Mouse (Mus musculus): Measurements from ENCODE around the gene Faap24. TPM values are rescaled to one million over a fixed set of nuclear protein-coding genes. Genes with fewer than 3 reads are reported as not detected.

Faap24 gene
- polyA plus RNA-seq, 1 experiment from 2014 or later: 23.6 TPM

DNA sequence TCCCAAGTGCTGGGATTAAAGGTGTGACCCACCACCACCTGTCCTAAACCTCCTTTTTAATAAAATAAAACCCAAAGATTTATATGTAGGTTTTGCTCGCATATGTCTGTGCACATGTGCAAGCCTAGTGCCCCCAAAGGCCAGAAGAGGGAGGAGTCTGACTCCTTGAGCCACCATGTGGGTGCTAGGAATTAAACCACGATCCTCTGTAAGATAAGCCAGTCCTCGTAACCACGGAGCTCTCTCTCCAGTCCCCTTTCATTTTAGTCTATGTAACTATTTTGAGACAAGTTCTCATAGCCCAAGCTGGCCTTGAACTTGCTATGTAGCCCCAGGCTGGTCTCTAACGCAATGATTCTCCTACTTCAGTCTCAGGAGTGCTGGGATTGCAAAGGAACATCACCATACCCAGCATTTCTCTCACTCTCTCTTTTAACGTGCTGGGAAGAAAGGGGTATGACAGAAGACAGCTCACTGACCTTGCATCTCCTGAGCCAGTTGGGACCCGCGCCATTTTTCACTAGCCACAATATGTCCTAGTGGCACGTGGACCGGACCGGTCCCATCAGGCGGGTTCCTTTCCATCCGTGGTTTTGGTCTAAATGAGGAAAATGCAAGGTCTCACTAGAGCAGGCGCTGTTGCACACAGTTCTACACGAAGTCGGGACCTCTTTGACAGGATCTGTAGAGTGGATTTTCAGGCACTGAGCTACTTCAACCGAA lies 741 bp downstream of the Faap24 start:
- DNase-seq (ENCODE audit: low spot score) (no peak), ATAC-seq (ENCODE audit: low FRiP score) (peak; percentile 8; the same call in 1 of the 2 replicates)
- H3K9me3 ChIP-seq (ENCODE audit: control insufficient read depth, low read length): no peaks in the 10 kb centered on the region
- H3K4me2 ChIP-seq (replicated peaks; ENCODE audit: low read depth, low read length): peak overlapping the region; percentile 68
- peak overlapping the region; percentile 74 for H3K4me3 ChIP-seq (ENCODE audit: low read depth, low read length)
- peaks cover 8% of the 10 kb centered on the region for H3K36me3 ChIP-seq (ENCODE audit: control insufficient read depth, insufficient read depth, low read length)
- WGBS: 17% methylated on average over 17 of the region's 17 CpGs
- H3K9ac ChIP-seq (ENCODE audit: low read depth, low read length): peak overlapping the region; percentile 66
- H3K27me3 ChIP-seq (ENCODE audit: control insufficient read depth, insufficient read depth, low read length): no peaks in the 10 kb centered on the region
- peaks cover 9% of the 10 kb centered on the region for H3K4me1 ChIP-seq (replicated peaks; ENCODE audit: control insufficient read depth, insufficient read depth, low read length)
- H3K27ac ChIP-seq (ENCODE audit: low read depth, low read length): no peak overlapping the region

DNA sequence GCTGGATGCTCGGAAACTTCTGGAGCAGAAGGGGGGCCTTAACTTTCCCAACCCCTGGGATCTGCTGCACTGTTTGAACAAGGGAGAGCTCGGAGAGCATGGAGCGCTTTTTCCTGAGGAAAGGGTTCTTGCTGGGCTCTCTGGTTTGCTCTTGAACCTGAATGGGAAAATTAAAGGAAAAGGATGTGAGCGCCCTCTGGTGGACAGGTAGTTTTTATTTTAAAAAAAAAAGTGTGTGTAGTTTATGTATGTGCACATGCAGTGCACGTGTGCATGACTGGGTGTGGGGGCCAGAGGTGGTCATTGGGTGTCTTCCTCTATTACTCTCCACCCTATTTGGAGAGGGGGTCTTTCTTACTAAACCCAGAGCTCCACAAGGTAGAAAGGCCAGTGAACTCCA lies 3.7 kb downstream of the Faap24 start:
- Histone ChIP-seq H3K4me2 (replicated peaks; ENCODE audit: low read depth, low read length) (no peak overlapping the region), H3K27ac (ENCODE audit: low read depth, low read length) (no peak overlapping the region), H3K4me1 (replicated peaks; ENCODE audit: control insufficient read depth, insufficient read depth, low read length) (peaks cover 8% of the 10 kb centered on the region), H3K9me3 (ENCODE audit: control insufficient read depth, low read length) (no peaks in the 10 kb centered on the region), H3K4me3 (ENCODE audit: low read depth, low read length) (no peak overlapping the region), H3K36me3 (ENCODE audit: control insufficient read depth, insufficient read depth, low read length) (peaks cover 4% of the 10 kb centered on the region; the same call in 1 of the 2 replicates), H3K27me3 (ENCODE audit: control insufficient read depth, insufficient read depth, low read length) (no peaks in the 10 kb centered on the region), H3K9ac (ENCODE audit: low read depth, low read length) (no peak overlapping the region)
- WGBS: 63% methylated on average over 5 of the region's 5 CpGs
- peak; percentile 37 for DNase-seq (ENCODE audit: low spot score)
- ATAC-seq (ENCODE audit: low FRiP score): no peak

DNA sequence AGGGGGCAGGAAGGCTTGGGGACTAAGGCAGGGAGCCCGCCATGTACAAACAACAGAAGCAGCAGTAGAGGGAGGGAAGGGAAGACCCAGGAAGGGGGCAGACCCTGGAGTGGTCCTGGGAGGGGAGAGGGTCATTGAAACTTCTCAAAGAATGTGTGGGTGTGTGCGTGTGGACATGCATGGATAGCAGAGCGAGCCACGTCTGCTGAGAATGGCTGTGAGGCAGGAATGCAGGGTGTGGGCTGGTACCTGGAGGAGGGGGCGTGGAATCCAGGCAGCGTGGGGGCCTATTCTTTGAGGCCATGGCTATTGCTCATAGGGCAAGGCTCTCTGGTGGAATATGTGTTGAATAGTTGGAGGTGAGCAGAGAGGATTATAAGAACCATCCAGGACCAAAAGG lies 7.9 kb downstream of the Faap24 start:
- no peaks in the 10 kb centered on the region for H3K27me3 ChIP-seq (ENCODE audit: control insufficient read depth, insufficient read depth, low read length)
- no peak overlapping the region for H3K27ac ChIP-seq (ENCODE audit: low read depth, low read length)
- ATAC-seq (ENCODE audit: low FRiP score) (no peak), DNase-seq (ENCODE audit: low spot score) (no peak)
- H3K9me3 ChIP-seq (ENCODE audit: control insufficient read depth, low read length): no peaks in the 10 kb centered on the region
- no peak overlapping the region for H3K4me3 ChIP-seq (ENCODE audit: low read depth, low read length)
- 66% methylated on average over 6 of the region's 6 CpGs for WGBS
- H3K9ac ChIP-seq (ENCODE audit: low read depth, low read length): no peak overlapping the region
- no peaks in the 10 kb centered on the region for H3K4me1 ChIP-seq (replicated peaks; ENCODE audit: control insufficient read depth, insufficient read depth, low read length)
- H3K36me3 ChIP-seq (ENCODE audit: control insufficient read depth, insufficient read depth, low read length): peaks cover 4% of the 10 kb centered on the region; the same call in 1 of the 2 replicates
- H3K4me2 ChIP-seq (replicated peaks; ENCODE audit: low read depth, low read length): no peak overlapping the region

DNA sequence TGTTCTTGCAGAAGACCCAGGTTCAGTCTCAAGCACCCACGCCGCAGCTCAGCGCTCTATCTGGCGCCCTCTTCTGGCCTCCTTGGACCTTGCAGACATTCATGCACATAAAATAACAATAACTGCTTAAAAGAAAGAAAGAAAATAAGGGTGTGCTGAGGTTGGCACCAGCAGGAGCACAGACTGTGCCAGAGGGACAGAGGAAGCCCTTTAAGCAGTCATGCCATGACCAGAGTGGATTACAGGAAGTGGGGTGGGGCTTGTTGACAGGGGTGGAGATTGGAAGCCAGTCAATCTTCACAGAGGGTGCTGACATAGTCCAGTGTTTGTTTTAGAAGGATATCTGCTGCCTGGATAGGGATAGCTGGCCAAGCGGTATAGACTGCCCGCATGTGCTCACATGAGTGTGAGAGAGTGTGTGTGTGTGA lies 10.1 kb downstream of the Faap24 start:
- Histone ChIP-seq H3K9me3 (ENCODE audit: control insufficient read depth, low read length) (no peaks in the 10 kb centered on the region), H3K27me3 (ENCODE audit: control insufficient read depth, insufficient read depth, low read length) (no peaks in the 10 kb centered on the region), H3K36me3 (ENCODE audit: control insufficient read depth, insufficient read depth, low read length) (no peaks in the 10 kb centered on the region), H3K27ac (ENCODE audit: low read depth, low read length) (no peak overlapping the region), H3K4me1 (replicated peaks; ENCODE audit: control insufficient read depth, insufficient read depth, low read length) (no peaks in the 10 kb centered on the region), H3K9ac (ENCODE audit: low read depth, low read length) (no peak overlapping the region), H3K4me3 (ENCODE audit: low read depth, low read length) (no peak overlapping the region), H3K4me2 (replicated peaks; ENCODE audit: low read depth, low read length) (no peak overlapping the region)
- ATAC-seq (ENCODE audit: low FRiP score) (no peak), DNase-seq (ENCODE audit: low spot score) (peak; percentile 36)
- 66% methylated on average over 6 of the region's 6 CpGs for WGBS

DNA sequence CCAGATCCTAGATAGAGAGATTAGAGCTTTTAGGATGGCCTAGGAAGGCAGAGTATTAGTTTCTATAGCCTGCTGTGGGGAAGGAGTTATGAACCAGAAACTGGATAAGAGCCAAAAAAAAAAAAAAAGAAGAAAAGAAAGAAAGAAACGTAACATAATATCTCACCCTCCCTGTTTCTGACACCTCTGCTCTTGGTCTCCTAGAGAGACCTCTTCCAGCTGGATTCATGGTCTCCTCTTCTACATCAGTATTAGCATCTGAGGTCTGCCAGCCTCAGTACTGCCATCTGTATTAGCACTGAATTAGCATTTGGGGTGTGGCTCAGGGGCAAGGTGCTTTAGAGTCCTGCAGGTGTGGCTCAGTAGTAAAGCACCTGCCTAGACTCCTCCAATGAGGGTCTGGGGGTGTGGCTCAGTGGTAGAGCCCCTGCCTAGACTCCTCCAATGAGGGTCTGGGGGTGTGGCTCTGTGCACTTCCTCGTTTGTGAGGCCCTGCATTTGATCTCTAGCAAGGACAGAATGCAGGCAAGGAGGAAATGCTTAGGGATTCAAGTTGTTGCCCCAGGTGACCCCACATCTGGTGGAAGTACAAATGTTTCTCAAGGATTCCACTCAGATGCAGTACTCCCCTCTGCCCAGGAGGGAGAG lies 13.8 kb downstream of the Faap24 start:
- DNase-seq (ENCODE audit: low spot score): no peak
- Histone ChIP-seq H3K4me3 (ENCODE audit: low read depth, low read length) (no peak overlapping the region), H3K9me3 (ENCODE audit: control insufficient read depth, low read length) (no peaks in the 10 kb centered on the region), H3K27ac (ENCODE audit: low read depth, low read length) (no peak overlapping the region), H3K9ac (ENCODE audit: low read depth, low read length) (no peak overlapping the region), H3K4me1 (replicated peaks; ENCODE audit: control insufficient read depth, insufficient read depth, low read length) (no peaks in the 10 kb centered on the region), H3K27me3 (ENCODE audit: control insufficient read depth, insufficient read depth, low read length) (no peaks in the 10 kb centered on the region), H3K36me3 (ENCODE audit: control insufficient read depth, insufficient read depth, low read length) (no peaks in the 10 kb centered on the region), H3K4me2 (replicated peaks; ENCODE audit: low read depth, low read length) (no peak overlapping the region)
- WGBS: 62% methylated on average over 2 of the region's 2 CpGs
- ATAC-seq (ENCODE audit: low FRiP score): no peak

DNA sequence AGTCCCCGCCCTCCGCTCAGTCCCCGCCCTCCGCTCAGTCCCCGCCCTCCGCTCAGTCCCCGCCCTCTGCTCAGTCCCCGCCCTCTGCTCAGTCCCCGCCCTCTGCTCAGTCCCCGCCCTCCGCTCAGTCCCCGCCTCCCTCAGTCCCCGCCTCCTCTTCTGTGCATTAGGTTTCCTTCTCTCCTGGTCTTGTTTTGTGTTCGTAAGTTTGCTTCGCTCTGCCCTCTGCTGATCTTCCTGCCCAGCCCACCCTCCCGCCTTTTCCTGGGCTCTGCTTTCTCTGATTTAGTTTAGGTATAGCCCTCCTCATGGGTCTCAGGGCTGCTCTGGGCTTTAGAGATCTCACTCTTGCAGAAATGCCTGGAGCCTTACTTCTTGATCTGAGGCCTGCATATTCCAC lies 14.8 kb downstream of the Faap24 start:
- no peak overlapping the region for H3K4me3 ChIP-seq (ENCODE audit: low read depth, low read length)
- H3K36me3 ChIP-seq (ENCODE audit: control insufficient read depth, insufficient read depth, low read length): no peaks in the 10 kb centered on the region
- DNase-seq (ENCODE audit: low spot score) (no peak), ATAC-seq (ENCODE audit: low FRiP score) (no peak)
- 56% methylated on average over 13 of the region's 16 CpGs for WGBS
- no peak overlapping the region for H3K27ac ChIP-seq (ENCODE audit: low read depth, low read length)
- no peaks in the 10 kb centered on the region for H3K9me3 ChIP-seq (ENCODE audit: control insufficient read depth, low read length)
- H3K4me1 ChIP-seq (replicated peaks; ENCODE audit: control insufficient read depth, insufficient read depth, low read length): no peaks in the 10 kb centered on the region
- no peaks in the 10 kb centered on the region for H3K27me3 ChIP-seq (ENCODE audit: control insufficient read depth, insufficient read depth, low read length)
- no peak overlapping the region for H3K4me2 ChIP-seq (replicated peaks; ENCODE audit: low read depth, low read length)
- no peak overlapping the region for H3K9ac ChIP-seq (ENCODE audit: low read depth, low read length)

DNA sequence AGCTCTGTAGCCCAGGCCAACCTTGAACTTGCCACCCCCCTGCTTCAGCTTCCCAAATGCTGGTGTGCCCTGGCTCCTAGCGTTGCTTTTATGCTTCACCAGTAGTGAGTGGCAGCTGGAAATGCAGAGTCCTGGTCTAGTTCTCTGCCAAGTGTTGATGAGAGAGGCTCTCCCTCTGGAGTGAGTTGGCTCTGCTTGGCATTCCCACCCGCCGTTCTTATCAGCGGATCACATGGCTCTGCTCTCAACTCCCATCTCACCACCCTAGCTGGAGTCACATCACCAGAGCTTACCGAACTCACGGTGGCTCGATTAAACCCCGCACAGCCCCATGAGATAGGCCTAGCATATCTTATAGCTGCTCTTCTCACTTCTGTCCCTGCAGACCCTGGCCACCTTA lies 16.3 kb downstream of the Faap24 start:
- no peak overlapping the region for H3K27ac ChIP-seq (ENCODE audit: low read depth, low read length)
- 88% methylated on average over 8 of the region's 8 CpGs for WGBS
- H3K9ac ChIP-seq (ENCODE audit: low read depth, low read length): no peak overlapping the region
- no peak overlapping the region for H3K4me2 ChIP-seq (replicated peaks; ENCODE audit: low read depth, low read length)
- no peaks in the 10 kb centered on the region for H3K27me3 ChIP-seq (ENCODE audit: control insufficient read depth, insufficient read depth, low read length)
- no peak overlapping the region for H3K4me3 ChIP-seq (ENCODE audit: low read depth, low read length)
- H3K4me1 ChIP-seq (replicated peaks; ENCODE audit: control insufficient read depth, insufficient read depth, low read length): no peaks in the 10 kb centered on the region
- no peaks in the 10 kb centered on the region for H3K9me3 ChIP-seq (ENCODE audit: control insufficient read depth, low read length)
- ATAC-seq (ENCODE audit: low FRiP score) (no peak), DNase-seq (ENCODE audit: low spot score) (no peak)
- no peaks in the 10 kb centered on the region for H3K36me3 ChIP-seq (ENCODE audit: control insufficient read depth, insufficient read depth, low read length)

DNA sequence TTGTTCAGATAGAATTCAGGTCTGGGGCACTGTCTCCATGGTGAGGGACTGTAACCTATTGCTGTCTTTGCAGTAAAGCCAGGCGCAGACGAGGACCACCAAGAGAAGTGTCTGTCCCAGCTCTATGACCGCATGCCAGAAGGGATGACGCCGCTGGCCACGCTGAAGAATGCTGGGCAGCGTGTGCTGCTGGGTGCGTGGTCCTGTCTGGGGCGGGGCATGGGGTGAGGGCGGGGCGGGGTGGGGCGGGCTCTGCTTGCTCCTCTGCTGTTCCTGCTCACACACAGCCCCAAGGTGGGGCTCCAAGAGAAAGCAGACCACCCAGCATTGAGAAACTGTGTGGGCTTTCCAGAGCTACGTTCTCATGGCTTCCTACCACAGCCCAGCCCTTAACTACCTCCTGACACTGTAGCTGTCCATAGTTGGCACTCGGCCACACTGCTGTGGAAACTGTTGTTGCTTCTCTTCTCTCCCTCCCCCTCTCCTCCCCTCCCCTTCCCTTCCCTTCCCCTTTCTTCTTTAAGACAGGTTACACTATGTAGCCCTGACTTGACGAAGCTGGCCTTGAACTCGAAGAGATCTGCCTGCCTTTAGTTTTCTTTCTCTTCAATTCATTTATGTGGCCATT lies 17.0 kb downstream of the Faap24 start:
- Histone ChIP-seq H3K4me1 (replicated peaks; ENCODE audit: control insufficient read depth, insufficient read depth, low read length) (no peaks in the 10 kb centered on the region), H3K36me3 (ENCODE audit: control insufficient read depth, insufficient read depth, low read length) (no peaks in the 10 kb centered on the region), H3K9ac (ENCODE audit: low read depth, low read length) (no peak overlapping the region), H3K27ac (ENCODE audit: low read depth, low read length) (no peak overlapping the region), H3K27me3 (ENCODE audit: control insufficient read depth, insufficient read depth, low read length) (no peaks in the 10 kb centered on the region), H3K4me3 (ENCODE audit: low read depth, low read length) (no peak overlapping the region), H3K4me2 (replicated peaks; ENCODE audit: low read depth, low read length) (no peak overlapping the region), H3K9me3 (ENCODE audit: control insufficient read depth, low read length) (no peaks in the 10 kb centered on the region)
- WGBS: 59% methylated on average over 16 of the region's 16 CpGs
- DNase-seq (ENCODE audit: low spot score) (no peak), ATAC-seq (ENCODE audit: low FRiP score) (no peak)
